Mouse (Mus musculus): ENCODE measurements around the gene Adh6a.
"Not testable (repeated sequence)": the region's sequence is repeated elsewhere in the genome, so short reads cannot be mapped to it uniquely, and the experiment has no call there.

The Adh6a gene

GRCm38 (mm10) chr3:138325466-138325865 is 12.4 kb downstream of the Adh6a start:
- no peak for DNase-seq (ENCODE audit: low spot score)

DNA sequence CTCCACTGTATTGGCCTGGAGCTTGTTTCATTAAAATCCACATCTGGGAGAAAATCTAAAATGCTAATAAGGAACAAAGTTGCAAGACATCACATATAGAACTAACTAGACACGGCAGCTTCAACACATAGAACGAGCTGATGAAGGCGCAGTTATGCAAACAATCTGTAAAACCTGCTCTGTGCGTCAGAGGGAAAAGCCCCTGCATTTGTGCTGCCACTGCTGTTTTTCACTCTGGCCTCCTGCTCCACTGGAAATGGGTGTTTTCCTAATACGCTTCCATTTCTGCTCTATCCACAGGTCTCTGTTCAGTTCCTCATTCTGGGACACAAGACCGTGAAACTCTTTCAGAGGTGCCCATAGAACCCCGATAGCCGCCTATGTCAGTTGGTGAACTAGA is 20.8 kb downstream of the Adh6a start:
- DNase-seq (ENCODE audit: low spot score), result no peak

DNA sequence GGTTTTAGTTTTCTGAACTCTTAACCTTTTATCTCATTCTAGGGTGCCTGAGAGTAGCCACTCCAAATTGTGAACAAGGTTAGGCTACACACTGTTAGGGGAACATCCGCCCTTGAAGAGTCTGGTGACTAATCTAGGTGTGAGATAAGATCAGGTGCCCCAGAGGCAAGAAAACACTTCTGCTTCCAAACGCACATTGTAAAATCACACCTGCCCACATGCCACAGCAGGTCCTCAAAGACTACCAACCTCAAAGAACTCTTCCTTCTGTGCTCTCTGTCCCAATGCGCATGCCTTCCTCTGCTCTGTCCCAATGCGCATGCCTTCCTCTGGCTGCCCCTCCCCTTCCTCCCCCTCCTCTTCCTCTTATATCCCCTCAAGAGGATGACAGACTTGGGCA is 21.2 kb downstream of the Adh6a start:
- no peak for DNase-seq (ENCODE audit: low spot score)

- no peak for DNase-seq (ENCODE audit: low spot score)
Measured at GRCm38 (mm10) chr3:138335566-138335965, 22.5 kb downstream of the Adh6a start.

- no peak for DNase-seq (ENCODE audit: low spot score)
Measured at GRCm38 (mm10) chr3:138336104-138336754, 23.1 kb downstream of the Adh6a start.

DNA sequence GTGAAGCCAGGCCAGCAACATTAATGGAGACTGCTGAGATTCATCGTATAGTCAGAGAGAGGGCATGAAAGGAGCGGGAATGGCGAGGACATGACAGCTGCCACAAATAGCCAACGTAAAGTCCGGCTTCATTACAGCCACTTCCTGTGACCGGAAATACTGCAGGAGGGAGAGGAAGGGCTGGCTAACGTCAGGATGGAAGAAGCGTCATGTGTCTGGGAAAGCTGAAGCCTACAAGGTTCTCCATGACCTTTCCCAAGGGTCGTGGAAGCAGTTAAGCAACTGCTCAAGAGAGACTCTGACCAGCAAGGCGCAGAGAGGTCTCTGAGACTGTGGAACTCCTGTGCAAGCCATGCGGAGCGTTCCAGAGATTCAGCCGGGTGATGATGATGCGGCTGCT is 28.4 kb downstream of the Adh6a start, which contains the start of gene Adh6b:
TSS of gene Adh6b (plus strand) at position 305 of the 400 bp plus-strand sequence.
- DNase-seq (ENCODE audit: low spot score), result no peak

DNA sequence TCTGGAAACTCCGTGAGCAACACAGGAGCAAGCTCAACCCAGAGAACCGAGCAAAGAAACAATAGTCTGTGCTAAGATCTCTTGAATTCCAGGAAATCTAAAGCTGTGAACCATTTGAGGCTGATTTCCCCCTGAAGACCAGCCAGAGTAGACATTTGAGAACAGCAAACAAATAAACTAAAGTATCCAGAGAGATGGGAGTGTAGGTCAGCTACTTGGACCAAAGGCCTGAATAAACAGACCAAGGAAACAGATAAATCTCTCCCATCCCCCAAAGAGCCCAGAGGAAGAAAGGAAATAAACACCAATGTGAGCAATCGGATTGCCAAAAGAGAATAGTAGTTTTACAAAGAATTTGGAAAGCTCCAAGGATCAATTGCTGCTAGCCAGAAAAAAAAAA is 34.0 kb downstream of the Adh6a start:
- DNase-seq (ENCODE audit: low spot score), result no peak

GRCm38 (mm10) chr3:138352012-138352809 is 39.1 kb downstream of the Adh6a start:
- DNase-seq (ENCODE audit: low spot score), result no peak

DNA sequence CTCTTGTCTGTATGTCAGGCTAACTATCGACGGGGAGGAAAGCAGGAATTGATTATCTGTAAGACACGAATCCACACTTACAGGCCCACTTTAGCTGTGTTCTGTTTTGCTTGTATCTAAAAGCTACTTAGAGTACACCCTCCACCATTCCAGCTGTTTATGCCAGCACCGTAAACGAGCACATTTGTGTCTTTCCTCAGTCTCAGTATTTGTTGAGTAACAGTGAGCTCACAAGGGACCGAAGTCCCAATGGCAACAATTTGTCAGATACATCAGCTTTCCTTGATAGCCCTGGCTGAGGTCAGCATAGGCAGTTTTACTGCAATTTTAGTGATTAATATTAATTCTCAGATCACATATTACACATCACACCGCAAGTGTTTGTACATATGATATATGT is 45.8 kb downstream of the Adh6a start:
- no peak for DNase-seq (ENCODE audit: low spot score)

DNA sequence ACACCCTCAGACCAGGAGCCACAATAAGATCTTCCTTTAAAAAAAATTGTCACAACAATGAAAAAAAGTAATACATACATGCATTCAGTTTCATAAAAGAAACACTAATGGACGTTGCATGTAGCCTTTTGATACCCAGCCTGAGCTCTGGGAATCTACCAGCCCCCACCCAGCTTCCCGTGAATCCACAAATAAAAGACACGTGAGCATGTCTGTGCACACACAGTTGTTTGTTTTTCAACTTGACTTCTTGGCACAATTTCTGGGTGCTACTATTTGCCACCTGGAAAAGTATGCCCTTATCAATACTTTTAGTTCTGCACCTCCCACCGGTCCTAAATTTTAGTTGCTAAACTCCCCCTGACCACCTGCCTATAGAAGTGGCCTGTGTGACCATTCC is 47.6 kb downstream of the Adh6a start:
- no peak for DNase-seq (ENCODE audit: low spot score)

DNA sequence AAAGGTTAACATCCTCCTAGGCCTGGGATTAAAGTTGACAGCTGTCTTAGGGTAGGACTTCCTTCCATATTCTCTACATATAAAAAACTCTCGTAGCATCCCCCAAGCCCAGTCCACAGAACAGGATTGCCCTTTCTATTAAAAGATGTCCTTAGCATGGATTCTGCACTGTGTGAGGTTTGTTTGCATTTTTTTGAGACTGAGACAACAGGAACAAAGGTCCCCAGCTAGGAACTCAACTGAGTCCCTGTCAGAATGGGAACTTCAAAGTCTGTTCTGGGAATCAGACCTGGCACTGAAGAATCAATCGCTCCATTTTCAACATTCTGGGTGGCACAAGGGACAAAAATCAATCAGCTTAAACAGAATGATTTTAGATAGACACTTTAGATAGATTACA is 49.8 kb downstream of the Adh6a start:
- no peak for DNase-seq (ENCODE audit: low spot score)

GRCm38 (mm10) chr3:138366181-138366580 is 53.1 kb downstream of the Adh6a start:
- DNase-seq (ENCODE audit: low spot score), result no peak

DNA sequence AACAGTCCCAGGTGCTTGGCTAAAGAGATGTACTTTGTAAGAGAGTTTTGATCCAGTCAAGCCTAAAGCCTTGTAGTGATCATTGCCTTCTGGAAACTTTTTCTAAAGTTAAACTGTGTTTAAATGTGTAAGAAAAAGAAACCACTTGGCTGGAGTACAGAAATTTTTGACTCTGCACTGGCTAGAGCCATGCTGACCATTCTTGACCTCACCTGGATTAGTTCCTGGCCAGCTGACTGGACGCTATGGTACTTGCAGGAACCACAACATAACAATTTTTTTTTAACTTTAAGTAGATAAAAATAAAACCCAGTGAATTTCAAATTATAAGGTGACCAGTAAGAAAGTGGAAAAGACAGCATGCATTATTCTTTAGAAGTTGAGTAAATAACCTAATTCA is 56.5 kb downstream of the Adh6a start:
- DNase-seq (ENCODE audit: low spot score), result no peak

GRCm38 (mm10) chr3:138370289-138370688 is 57.2 kb downstream of the Adh6a start:
- DNase-seq (ENCODE audit: low spot score), result not testable (repeated sequence)

DNA sequence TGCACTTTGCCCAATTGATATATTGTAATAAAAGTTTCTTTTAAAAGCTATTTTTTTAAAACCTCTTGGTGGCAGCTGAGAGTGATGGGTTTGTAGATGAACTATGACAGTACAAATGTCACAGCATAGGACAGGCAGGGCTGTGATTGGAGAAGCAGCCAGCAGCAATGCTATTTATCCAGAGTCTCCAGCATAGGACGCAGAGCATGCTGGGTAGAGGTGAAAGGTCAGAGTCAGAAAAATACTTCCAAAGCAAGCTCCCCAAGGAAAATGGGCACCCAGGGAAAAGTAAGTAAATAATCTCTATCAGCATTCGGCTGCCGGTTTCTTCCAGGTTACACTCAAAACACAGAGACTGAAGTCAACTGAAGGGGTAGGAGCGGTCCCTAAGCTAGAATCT is 60.8 kb downstream of the Adh6a start:
- no peak for DNase-seq (ENCODE audit: low spot score)

DNA sequence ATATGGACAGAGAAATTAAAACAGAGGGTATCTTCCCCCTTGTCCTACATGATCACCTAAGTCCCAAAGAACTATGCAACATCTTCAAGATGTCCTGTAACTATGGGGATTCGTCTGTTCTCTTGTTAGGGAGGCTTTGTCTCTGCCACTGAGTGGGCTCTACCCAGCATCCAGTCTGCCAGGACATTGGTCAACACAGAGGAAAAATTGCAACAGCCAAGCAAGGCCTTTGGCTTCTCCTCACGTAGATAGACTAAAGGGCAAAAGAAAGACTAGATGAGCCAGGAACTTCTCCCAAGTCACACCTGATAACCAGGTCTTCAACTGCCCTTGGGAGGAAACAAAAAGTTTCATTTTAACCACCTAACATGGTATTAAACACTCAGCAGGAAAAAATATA is 62.1 kb downstream of the Adh6a start:
- no peak for DNase-seq (ENCODE audit: low spot score)

Measured in ovary, postnatal 36 days (tissue).